Mouse (Mus musculus) heart, postnatal 0 days (tissue): ENCODE data around the gene Zfp37.

ENCODE experiments used
- CTCF ChIP-seq: IDR thresholded peaks from 2 replicates; pipeline ENCODE4 v1.5.1; 2016; ENCODE audit warnings: antibody characterized with exemption, control low read depth, low read depth
- EP300 ChIP-seq: IDR thresholded peaks from 2 replicates; pipeline ENCODE4 v1.6.1; 2016; ENCODE audit warnings: antibody characterized with exemption, low read depth

- TF ChIP-seq CTCF (no peak), EP300 (no peak)
Observed at GRCm38 (mm10) chr4:62265154-62265836, 34.4 kb upstream of the Zfp37 start.
